In the genomic region with DNA sequence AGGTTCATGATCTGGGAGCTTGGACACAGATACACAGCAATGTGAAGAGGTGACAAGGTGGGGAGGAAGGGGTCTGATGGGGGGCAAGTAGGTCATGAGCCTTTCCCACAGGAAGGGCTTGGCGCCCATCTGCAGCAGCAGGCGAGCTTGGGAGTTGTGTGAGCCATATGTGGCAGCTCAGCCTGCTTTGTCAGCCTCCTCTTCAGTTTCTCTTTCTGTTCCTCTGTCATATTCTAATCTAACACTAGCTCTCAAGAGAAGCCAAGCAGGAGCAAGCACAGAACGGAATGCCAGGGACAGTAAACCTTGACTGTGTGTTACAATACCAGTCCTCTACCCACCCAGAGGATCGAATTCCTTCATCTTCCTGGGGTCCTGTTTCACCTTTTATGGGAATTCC, we compare ENCODE assay signal across 24 mouse cellular contexts.
DNase-seq lines count a peak whose midpoint lies in the region; ATAC-seq lines count a peak whose summit lies in the region.
"Had no signal": no experiment of that assay in that cellular context is flagged by ENCODE, and none has a peak within 500 bp of the region (broad histone marks: within the 10 kb centered on the region; RNA-seq: fewer than 3 reads in every experiment).

No protein-coding gene starts in this region.

- ATAC-seq in frontal cortex, adult (ENCODE audit: low TSS enrichment), result peak; percentile 91
- no peak for ATAC-seq in forebrain, embryonic 11.5 days (replicated peaks; ENCODE audit: low FRiP score)
- ATAC-seq: CD4-positive, CD25-positive, alpha-beta regulatory T cell, adult 4 months; forebrain, embryonic 13.5 days; forebrain, postnatal 0 days had no signal

- H3K36me3 ChIP-seq in limb, embryonic 10.5 days, result no peaks in the 10 kb centered on the region
- H3K36me3 ChIP-seq in forebrain, embryonic 11.5 days (ENCODE audit: control insufficient read depth, insufficient read depth, low read length), result no peaks in the 10 kb centered on the region
- H3K36me3 ChIP-seq: embryonic facial prominence, embryonic 13.5 days; G1E; heart, embryonic 12.5 days; hindbrain, embryonic 10.5 days; hindbrain, embryonic 15.5 days had no signal

- WGBS in limb, embryonic 10.5 days, result 74% methylated on average over 4 of the region's 4 CpGs
- 88% methylated on average over 4 of the region's 4 CpGs for WGBS in forebrain, embryonic 11.5 days

- no peak for DNase-seq in frontal cortex, postnatal 10 days (ENCODE audit: low spot score in 2 of 2)
- DNase-seq in layer of hippocampus, adult 9-11 months, result peak; percentile 6
- DNase-seq in layer of hippocampus, postnatal 10 days (ENCODE audit: low spot score in 2 of 2), result no peak
- peak; percentile 35 for DNase-seq in brain, adult 2 months (ENCODE audit: low read depth, low spot score)
- DNase-seq in limb, embryonic 10.5 days (ENCODE audit: low spot score), result no peak
- DNase-seq in forebrain, embryonic 11.5 days (ENCODE audit: low spot score), result no peak
- DNase-seq: adrenal gland, adult 8-10 months; adrenal gland, postnatal 36 days; B cell, adult 2 months; cerebellum, adult 11 months; cerebellum, adult 8-10 months; cerebellum, postnatal 14 days; forebrain, postnatal 0 days; gastrocnemius, adult 2 months; gastrocnemius, postnatal 36 days; heart, adult 2 months had no signal

- 0 out of 2 replicates have a peak overlapping the region, but pooled peaks have one; percentile 32 for H3K27ac ChIP-seq in limb, embryonic 10.5 days
- no peak overlapping the region for H3K27ac ChIP-seq in forebrain, embryonic 11.5 days (ENCODE audit: low read depth, low read length)
- H3K27ac ChIP-seq: embryonic facial prominence, embryonic 13.5 days; forebrain, embryonic 13.5 days; gastrocnemius, adult 2 months; heart, adult 2 months; hindbrain, embryonic 10.5 days; hindbrain, embryonic 15.5 days had no signal

- no peak overlapping the region for H3K4me2 ChIP-seq in forebrain, embryonic 11.5 days (ENCODE audit: low read depth, low read length, severe bottlenecking)
- H3K4me2 ChIP-seq: embryonic facial prominence, embryonic 13.5 days; forebrain, embryonic 13.5 days; heart, embryonic 12.5 days; hindbrain, embryonic 15.5 days had no signal

- no peak overlapping the region for H3K4me3 ChIP-seq in limb, embryonic 10.5 days
- no peak overlapping the region for H3K4me3 ChIP-seq in forebrain, embryonic 11.5 days (ENCODE audit: low read depth, low read length)
- H3K4me3 ChIP-seq: embryonic facial prominence, embryonic 13.5 days; forebrain, embryonic 13.5 days; gastrocnemius, adult 2 months; heart, adult 2 months; heart, embryonic 12.5 days; hindbrain, embryonic 10.5 days; hindbrain, embryonic 15.5 days had no signal

- H3K4me1 ChIP-seq in limb, embryonic 10.5 days, result peaks cover 8% of the 10 kb centered on the region; the same call in 1 of the 2 replicates
- no peaks in the 10 kb centered on the region for H3K4me1 ChIP-seq in forebrain, embryonic 11.5 days (replicated peaks; ENCODE audit: control insufficient read depth, insufficient read depth, low read length)
- H3K4me1 ChIP-seq: forebrain, embryonic 13.5 days; hindbrain, embryonic 10.5 days; hindbrain, embryonic 15.5 days had no signal

- H3K27me3 ChIP-seq in limb, embryonic 10.5 days (ENCODE audit: low read depth, poor library complexity, severe bottlenecking), result no peaks in the 10 kb centered on the region
- no peaks in the 10 kb centered on the region for H3K27me3 ChIP-seq in forebrain, embryonic 11.5 days (ENCODE audit: control insufficient read depth, insufficient read depth, low read length)
- H3K27me3 ChIP-seq: embryonic facial prominence, embryonic 13.5 days; forebrain, embryonic 13.5 days; heart, embryonic 12.5 days; hindbrain, embryonic 15.5 days had no signal

- H3K9me3 ChIP-seq in limb, embryonic 10.5 days (replicated peaks), result no peaks in the 10 kb centered on the region
- no peaks in the 10 kb centered on the region for H3K9me3 ChIP-seq in forebrain, embryonic 11.5 days (ENCODE audit: control insufficient read depth, low read length)
- H3K9me3 ChIP-seq: embryonic facial prominence, embryonic 13.5 days; forebrain, embryonic 13.5 days; hindbrain, embryonic 10.5 days; hindbrain, embryonic 15.5 days had no signal

- no peak overlapping the region for H3K9ac ChIP-seq in forebrain, embryonic 11.5 days (ENCODE audit: low read length)
- H3K9ac ChIP-seq: embryonic facial prominence, embryonic 13.5 days; forebrain, embryonic 13.5 days; forebrain, postnatal 0 days; heart, embryonic 12.5 days; hindbrain, embryonic 15.5 days had no signal

Comparison
In these comparisons a context has a peak if more than half of its experiments do, and no peak if none do; other contexts are left out.
1. DNase-seq: peak in layer of hippocampus, adult 9-11 months (single experiment) and brain, adult 2 months (single experiment); none in frontal cortex, postnatal 10 days (0 of 2), layer of hippocampus, postnatal 10 days (0 of 2), limb, embryonic 10.5 days (single experiment) and forebrain, embryonic 11.5 days (single experiment).